Mouse (Mus musculus) cerebellum, adult (tissue): ENCODE data around the gene Gng7.
"Not testable (repeated sequence)": the region's sequence is repeated elsewhere in the genome, so short reads cannot be mapped to it uniquely, and the experiment has no call there.

Source experiments
- ATAC-seq: cut with Nextera tagmentation; 2 replicates; pipeline ENCODE4 v1.9.2; 2017; ENCODE audit warnings: mild to moderate bottlenecking, moderate library complexity, mixed read lengths; ENCODE audit not compliant: insufficient number of reproducible peaks, low FRiP score, low TSS enrichment

Gng7 gene

GRCm38 (mm10) chr10:80997332-80997731 lies 17.4 kb downstream of the Gng7 start:
- no peak for ATAC-seq

GRCm38 (mm10) chr10:80996501-80996900 lies 18.2 kb downstream of the Gng7 start:
- ATAC-seq = no peak

GRCm38 (mm10) chr10:80995091-80995632 lies 19.6 kb downstream of the Gng7 start:
- ATAC-seq = no peak

- ATAC-seq = no peak
Measured at GRCm38 (mm10) chr10:80994621-80995020, 20.1 kb downstream of the Gng7 start.

GRCm38 (mm10) chr10:80993276-80993675 lies 21.5 kb downstream of the Gng7 start:
- no peak for ATAC-seq

GRCm38 (mm10) chr10:80991945-80992344 lies 22.8 kb downstream of the Gng7 start:
- ATAC-seq = no peak

GRCm38 (mm10) chr10:80991007-80991406 lies 23.7 kb downstream of the Gng7 start:
- ATAC-seq = no peak

GRCm38 (mm10) chr10:80990406-80990805 lies 24.3 kb downstream of the Gng7 start:
- ATAC-seq = no peak

- not testable (repeated sequence) for ATAC-seq
Measured at GRCm38 (mm10) chr10:80989854-80990253, 24.9 kb downstream of the Gng7 start.

- no peak for ATAC-seq
Measured at GRCm38 (mm10) chr10:80989446-80989845, 25.3 kb downstream of the Gng7 start.

GRCm38 (mm10) chr10:80987709-80988441 lies 26.9 kb downstream of the Gng7 start:
- peak; percentile 71 for ATAC-seq

GRCm38 (mm10) chr10:80986754-80987153 lies 28.0 kb downstream of the Gng7 start:
- no peak for ATAC-seq

- ATAC-seq = no peak
Measured at GRCm38 (mm10) chr10:80985970-80986701, 28.6 kb downstream of the Gng7 start.

GRCm38 (mm10) chr10:80985241-80985969 lies 29.3 kb downstream of the Gng7 start:
- ATAC-seq = peak; percentile 42; the same call in 1 of the 2 replicates

- no peak for ATAC-seq
Measured at GRCm38 (mm10) chr10:80984223-80984622, 30.5 kb downstream of the Gng7 start.

GRCm38 (mm10) chr10:80982381-80982780 lies 32.4 kb downstream of the Gng7 start:
- no peak for ATAC-seq

- ATAC-seq = no peak
Measured at GRCm38 (mm10) chr10:80981564-80982112, 33.1 kb downstream of the Gng7 start.

- ATAC-seq = no peak
Measured at GRCm38 (mm10) chr10:80975478-80975877, 39.3 kb downstream of the Gng7 start.

- no peak for ATAC-seq
Measured at GRCm38 (mm10) chr10:80973722-80974121, 41.0 kb downstream of the Gng7 start.
